Mouse (Mus musculus) megakaryocyte, embryonic 14.5 days (primary cell): ENCODE measurements around the gene Psenen.

Experiments
- FLI1 ChIP-seq: IDR thresholded peaks from 2 replicates; pipeline ENCODE4 v1.6.1; 2012; ENCODE audit warnings: low read length, inconsistent platforms, mixed read lengths
- GATA1 ChIP-seq: IDR thresholded peaks from 3 replicates; pipeline ENCODE4 v1.6.1; 2012; ENCODE audit warnings: mixed read lengths, low read length, inconsistent platforms, borderline replicate concordance

GRCm38 (mm10) chr7:30560296-30560695, 3.1 kb downstream of the Psenen start:
- TF ChIP-seq GATA1, result no peak
- TF ChIP-seq FLI1, result no peak
